Mouse (Mus musculus): ENCODE results near the gene Fto.

- TF ChIP-seq CTCF (conservative IDR thresholded peaks at IDR 0.05; ENCODE audit: insufficient read depth, insufficient read length, low read depth, low read length): no peak
- TF ChIP-seq POLR2A (IDR thresholded peaks at IDR 0.05; ENCODE audit: low read depth, low read length): no peak
Measured at GRCm38 (mm10) chr8:91458016-91458415, 144.7 kb downstream of the Fto start.
